Mouse (Mus musculus) CD4-positive, CD25-positive, alpha-beta regulatory T cell, adult 4 months (primary cell): ENCODE measurements around the gene Best3. TPM values are rescaled to one million over a fixed set of nuclear protein-coding genes. Genes with fewer than 3 reads are reported as not detected.
"Not testable (repeated sequence)": the region's sequence is repeated elsewhere in the genome, so short reads cannot be mapped to it uniquely, and the experiment has no call there.

Experiments used
- ATAC-seq: one replicate; pipeline ENCODE4 v1.8.0; 2017
- polyA plus RNA-seq, 2 experiments: library from polyadenylated mRNA; unstranded; fragments of 100-300 nt; shearing (Covaris generic); gene quantifications; one replicate each; pipeline ENCODE4 v1.2.1; 2017

The Best3 gene
- polyA plus RNA-seq, 2 experiments from 2014 or later, result not detected

DNA sequence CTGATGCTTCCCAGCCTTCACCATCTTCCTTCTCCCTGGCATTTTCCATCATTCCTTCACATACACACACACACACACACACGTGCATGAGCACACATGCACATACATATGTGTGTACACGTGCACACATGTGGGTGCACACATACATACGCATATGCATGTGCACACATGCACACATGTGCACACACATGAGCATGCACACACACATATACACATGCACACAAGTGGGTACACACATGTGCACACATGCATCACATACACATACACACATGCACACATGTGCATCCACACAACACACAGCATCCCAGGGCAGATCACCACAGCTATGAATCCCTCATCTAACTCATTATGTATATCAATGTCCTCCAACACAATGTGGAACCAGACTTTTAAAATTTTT, 45.0 kb downstream of the Best3 start:
- no peak for ATAC-seq

DNA sequence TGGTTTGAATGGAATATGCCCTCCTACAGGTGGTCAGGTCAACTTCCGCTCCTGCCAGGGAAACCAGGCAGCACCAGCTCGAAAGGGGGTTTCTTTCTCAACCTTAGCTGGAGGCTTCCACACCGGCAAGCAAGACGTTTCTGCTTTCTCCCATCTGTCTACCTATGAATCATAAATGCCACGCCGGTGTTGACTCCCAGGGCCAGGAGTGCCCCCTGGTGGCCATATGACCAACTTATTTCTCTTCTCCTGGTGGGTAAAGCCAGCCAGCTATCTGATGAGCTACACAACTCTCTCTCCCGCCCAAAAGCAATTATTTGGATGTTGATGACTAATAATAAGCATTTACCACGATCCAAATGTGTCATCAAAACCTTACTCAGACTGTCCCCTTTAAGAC, 47.7 kb downstream of the Best3 start:
- ATAC-seq, result peak; percentile 81

DNA sequence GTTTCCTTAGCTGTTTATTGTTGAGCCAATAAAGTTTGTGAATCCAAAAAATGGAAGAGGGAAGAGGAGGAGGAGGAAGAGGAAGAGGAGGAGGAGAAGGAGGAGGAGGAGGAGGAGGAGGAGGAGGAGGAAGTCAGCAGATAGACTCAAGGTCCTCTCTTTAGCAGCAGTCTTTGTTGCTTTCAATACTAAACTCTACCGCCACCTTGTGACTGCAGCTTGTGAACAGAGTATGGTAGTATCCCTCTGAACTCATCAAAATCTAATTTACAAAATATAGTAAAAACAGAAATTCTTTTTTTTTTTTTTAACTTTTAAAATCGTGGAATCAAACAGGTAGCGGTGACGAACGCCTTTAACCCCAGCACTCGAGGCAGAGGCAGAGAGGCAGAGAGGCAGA, 54.2 kb downstream of the Best3 start:
- ATAC-seq, result no peak

DNA sequence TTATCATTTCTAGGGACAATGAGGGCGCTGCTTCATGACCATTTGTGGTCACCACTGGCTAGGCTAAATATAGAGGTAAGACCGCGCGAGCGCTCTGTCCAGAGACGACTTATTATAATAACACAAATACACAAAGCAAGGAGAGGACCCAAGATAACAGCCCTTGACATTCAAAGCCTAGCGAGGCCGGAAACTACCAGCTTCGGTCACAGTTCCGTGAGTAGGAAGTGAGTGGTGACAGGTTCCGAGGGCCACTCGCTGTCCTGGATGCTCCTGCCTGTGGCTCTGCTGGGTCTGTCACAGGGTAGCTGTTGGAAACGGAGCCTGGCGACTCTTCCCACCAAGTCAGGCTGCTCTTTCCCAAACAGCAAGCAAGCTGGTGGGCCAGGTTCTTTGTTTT, 56.2 kb downstream of the Best3 start:
- ATAC-seq, result no peak

DNA sequence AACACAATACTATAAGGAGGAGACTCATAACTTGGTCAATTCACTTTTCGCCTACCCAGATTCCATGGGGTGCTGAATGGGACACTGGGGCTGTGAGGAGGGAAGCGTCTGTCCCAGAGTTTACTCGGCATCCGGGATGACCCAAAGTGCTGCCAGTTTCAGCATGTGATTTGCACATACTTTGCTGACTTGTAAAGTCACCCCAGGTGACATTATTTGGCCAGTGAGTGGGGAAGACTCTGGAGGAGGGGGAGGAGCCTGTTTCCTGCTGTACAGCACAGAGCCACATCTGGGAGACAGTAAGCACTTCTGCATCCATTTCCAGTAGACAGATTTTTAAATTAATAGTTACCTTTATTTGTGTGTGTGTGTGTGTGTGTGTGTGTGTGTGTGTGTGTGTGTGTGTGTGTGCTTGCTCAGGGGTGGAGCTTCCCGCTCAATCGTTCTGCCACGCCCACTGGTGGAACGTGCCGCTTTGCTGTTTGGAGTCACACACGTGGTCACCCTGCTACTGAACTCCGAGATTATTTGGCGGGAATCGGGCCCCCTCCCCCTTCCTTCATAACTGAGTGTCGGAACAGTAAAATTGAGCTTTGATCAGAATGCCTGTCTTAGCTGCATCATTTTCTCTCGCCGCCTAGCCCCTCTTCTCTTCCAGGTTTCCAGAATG, 57.5 kb downstream of the Best3 start:
- not testable (repeated sequence) for ATAC-seq

DNA sequence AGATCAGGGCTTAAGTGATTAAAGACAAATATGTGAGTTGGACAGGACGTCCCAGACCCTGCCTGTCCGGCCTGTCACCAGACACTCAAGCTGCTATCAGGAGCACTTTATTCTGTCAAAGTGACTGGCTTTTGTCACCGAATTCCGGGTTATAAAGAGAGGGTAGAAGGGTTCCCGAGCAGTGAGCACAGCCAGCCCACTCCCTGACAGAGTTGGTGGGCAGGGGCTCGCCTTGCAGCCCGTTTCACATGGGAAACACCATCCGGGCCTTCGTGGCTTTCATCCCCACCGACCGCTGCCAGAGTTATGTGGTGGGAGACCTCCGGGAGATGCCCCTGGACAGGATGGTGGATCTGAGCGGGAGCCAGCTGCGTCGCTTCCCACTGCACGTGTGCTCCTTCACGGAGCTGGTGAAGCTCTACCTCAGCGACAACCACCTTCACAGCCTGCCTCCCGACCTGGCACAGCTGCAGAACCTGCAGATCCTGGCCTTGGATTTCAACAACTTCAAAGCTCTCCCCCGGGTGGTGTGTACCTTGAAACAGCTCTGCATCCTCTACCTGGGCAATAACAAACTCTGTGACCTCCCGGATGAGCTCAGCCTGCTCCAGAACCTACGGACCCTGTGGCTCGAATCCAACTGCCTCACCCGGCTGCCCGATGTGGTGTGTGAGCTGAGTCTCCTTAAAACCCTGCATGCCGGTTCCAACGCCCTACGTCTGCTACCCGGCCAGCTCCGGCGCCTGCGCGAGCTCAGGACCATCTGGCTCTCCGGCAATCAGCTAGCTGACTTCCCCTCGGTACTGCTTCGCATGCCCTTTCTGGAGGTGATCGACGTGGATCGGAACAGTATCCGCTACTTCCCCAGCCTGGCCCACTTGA, 59.3 kb downstream of the Best3 start, which contains the start of gene Lrrc10:
Lrrc10 (plus strand) TSS at position 167 of the 882 bp plus-strand sequence.
- ATAC-seq, result no peak

DNA sequence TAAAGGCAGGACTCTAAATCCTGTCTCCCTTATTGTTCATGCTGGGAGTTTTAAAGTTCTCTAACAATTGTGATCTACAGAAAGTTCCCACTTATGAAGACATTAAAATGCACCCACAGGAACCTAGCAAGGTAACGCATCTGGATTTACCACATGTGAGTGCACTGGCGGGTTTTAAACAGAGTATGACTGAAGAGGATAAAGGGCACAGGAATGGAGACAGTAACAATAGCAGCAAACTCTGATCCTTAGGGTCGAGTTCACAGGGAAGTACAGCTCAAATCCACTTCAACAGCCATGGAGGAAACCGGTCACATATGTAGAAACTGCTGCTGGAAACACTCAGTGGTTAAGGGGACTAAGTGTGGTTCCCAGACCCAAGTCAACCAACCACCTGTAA, 63.1 kb downstream of the Best3 start:
- ATAC-seq, result no peak

DNA sequence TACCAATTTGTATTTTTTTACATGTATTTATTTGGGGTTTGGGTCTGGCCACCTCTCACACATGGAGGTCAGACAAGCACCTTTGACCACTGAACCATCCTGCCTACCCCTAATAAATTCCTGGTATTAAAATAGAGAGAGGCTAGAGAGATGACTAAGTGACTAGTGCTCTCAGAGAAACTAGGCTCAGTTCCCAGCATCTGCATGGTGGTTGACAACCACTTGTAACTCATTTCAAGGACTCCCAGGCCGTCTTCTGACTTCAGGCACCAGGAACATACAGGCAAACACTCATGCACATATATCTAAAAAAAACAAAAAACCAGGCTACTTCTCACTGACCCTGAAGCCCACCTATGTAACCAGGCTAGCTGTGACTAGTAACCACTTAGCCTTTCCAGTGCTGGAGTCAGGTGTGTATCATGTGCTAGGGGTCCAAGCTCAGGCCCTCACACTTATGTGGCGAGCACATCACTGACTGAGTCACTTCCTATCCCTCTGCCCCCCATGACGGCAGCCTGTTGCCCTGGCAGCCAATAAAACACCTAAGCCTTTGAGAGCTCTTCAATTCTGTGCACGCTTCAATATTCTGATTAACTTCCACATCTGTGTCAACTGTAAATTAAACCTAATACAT, 64.0 kb downstream of the Best3 start:
- ATAC-seq, result no peak

DNA sequence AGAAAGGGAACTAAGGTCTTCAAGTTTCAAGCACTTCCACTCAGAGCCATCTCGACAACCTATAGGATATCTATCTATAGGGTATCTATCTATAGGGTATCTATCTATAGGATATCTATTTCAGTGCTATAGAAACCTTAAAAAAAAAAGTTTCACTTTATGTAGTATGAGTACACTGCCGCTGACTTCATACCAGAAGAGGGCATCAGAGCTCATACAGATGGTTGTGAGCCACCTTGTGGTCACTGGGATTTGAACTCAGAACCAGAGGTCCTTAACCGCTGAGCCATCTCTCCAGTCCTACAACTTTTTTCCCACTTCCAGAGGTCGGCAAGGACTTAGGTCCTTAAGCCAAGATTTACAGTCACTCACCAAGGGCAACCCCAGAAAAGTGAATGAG, 69.6 kb downstream of the Best3 start:
- ATAC-seq, result no peak

DNA sequence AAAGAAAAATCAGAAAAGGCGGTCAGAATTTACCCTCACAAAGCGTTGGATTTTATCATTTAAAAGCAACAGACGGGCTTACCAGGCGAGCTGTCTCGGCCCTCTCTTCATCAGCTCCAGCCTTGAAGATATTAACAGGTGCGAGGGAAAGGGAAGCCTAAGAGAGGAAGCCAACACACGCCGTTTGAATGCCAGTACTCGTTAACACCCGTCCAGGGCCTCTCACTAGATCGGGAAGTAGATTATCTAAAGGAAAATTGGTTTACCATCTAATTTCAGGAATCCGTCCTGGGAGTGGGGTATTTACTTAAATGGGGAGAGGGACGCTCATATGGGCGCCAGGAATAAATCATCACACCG, 76.8 kb downstream of the Best3 start:
- no peak for ATAC-seq

DNA sequence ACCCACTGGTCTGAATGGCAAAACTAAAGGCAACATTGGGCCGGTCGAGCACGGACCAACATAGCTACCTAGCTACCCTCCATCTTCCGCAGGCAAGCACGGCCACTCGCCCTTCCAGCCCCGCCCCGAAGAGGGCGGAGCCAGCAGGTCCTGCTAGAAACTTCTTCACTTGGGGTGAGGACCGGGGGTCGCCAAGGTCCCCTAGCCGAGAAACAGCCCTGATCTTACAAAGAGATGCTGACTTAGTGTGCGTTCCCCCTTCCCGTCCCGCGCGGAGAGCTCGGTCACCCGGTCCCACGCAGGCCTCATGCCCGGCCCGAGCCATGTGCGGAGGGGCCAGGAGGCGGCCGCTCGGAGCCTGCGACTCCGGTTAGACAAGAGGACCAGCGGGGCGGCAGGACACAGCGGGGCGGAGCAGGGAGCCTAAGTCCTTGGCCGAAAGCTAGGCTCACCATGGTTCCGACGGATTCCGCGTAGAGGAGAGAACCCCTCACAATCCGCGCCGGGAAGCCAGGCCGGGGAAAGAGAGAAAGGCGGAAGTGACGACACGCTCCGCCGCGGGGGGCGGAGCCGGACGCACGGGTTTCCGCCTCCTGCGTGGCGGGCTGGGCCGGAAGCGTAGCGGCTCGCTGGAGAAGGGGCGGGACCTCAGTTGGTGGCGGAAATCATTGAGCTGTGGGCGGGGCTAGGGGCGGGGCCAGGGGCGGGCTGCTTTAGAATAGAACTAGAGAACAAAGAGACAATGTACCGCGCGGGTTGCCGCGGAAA, 77.3 kb downstream of the Best3 start, which contains the start of gene Cct2:
Cct2 (minus strand) TSS at position 561 of the 768 bp plus-strand sequence.
- peak; percentile 89 for ATAC-seq

DNA sequence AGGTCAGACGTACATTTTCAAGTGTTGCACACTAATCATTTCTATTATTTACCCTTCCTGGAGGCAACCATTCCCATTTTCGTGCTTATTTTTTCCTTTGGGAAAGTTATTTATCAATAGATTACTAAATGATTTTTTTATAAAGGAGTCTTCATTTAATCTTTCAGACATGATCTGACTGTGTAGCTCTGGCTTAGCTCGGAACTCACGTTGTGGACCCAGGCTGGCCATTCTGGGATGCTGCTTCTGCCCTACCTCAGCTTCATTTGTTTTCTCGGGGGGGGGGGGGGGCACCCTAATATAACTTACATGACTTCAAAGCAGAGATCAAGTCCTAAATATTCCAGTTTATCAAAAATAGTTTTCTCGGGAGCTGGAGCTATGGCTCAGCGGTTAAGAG, 78.0 kb downstream of the Best3 start:
- no peak for ATAC-seq

DNA sequence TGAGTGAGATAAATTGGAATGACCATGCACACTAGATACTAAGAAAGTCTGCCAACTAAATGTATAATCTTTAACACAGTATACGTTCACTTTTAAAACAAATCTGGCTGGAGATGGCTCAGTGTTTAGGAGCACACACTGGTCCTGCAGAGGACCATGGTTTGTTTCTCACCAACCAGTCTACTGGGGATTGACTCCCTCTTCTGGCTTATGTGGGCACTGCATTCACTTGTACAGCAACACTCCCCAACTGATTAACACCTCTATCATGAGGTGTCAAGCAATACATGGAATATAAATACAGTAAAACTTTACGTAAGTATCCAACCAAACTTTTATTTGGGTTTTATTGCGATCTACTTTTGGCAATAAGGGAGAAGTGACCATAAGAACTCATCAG, 83.0 kb downstream of the Best3 start:
- ATAC-seq, result no peak

DNA sequence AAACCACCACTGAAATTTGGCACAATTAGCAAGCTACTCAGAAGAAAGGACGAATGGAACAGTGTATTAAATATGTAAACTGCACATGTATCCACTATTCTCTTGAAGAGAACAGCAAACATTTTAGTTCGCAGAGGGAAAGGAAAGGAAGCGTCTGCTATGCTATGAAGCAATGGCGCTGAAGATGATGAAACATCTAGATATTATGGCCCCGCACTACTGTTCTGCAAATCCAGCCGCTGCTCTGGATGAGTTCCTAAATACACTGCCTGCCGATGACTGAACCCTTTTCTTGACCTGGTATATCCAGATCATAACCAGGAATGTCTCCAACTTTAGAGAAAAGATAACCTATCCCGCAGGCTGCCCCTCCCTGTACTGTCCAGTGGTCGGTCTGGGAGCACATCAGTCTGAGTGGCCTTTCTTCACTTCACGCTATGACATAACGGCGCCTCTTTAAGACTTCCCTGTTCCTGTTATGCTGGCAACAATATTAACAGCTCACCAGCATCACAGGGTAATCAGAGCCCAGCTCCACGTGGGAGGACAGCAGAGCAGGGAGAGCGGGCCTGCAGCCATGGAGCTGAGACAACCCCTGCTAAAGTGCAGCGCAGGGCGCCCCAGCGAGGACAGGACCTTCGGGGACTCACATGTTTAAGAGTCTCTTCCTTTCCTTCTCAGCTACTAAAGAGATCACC, 86.2 kb downstream of the Best3 start:
- no peak for ATAC-seq

DNA sequence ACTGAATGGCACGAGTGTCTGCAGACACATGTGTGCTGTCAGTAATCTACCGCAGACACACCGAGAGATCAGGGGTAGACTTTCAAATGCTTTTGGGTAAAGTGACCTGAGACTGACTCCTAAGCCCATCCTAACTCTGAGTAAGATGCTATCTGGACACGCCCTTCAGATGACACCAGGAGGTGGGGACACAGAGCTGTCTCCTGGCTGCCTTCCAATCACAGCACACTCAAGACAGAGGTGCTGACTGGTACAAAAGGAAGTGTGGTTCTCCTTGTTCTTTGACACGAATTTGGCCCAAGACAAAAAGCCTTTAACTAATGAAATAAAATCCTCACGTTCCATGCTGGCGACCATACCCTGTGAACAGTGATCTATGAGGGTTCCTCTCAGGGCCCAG, 87.1 kb downstream of the Best3 start:
- ATAC-seq, result no peak

Other genes starting within 250 kb of the Best3 start
- under 1 TPM in 1 of 2 experiments, not detected in 1; 0.09 TPM for gene Myrfl, start 89.4 kb upstream of the Best3 start, polyA plus RNA-seq
- gene Rab3ip, start 35.5 kb upstream of the Best3 start, polyA plus RNA-seq, result 10 to 100 TPM; 12.1 to 15.9 TPM
- gene Gm10271, start 13.7 kb upstream of the Best3 start, polyA plus RNA-seq, result not detected
- not detected for gene Lrrc10, start 59.0 kb downstream of the Best3 start, polyA plus RNA-seq
- gene Cct2, start 77.5 kb downstream of the Best3 start, polyA plus RNA-seq, result 100 to 1,000 TPM; 185 to 226 TPM
- gene Frs2, start 162.2 kb downstream of the Best3 start, polyA plus RNA-seq, result 1 to 10 TPM; 8.4 to 9.3 TPM
- gene Yeats4, start 238.2 kb downstream of the Best3 start, polyA plus RNA-seq, result 10 to 100 TPM; 19.1 to 24.6 TPM